Mouse (Mus musculus): ENCODE results near the gene Dapk3. TPM values are rescaled to one million over a fixed set of nuclear protein-coding genes. Genes with fewer than 3 reads are reported as not detected.
"Not testable (repeated sequence)": the region's sequence is repeated elsewhere in the genome, so short reads cannot be mapped to it uniquely, and the experiment has no call there.

The Dapk3 gene
- polyA plus RNA-seq, 1 experiment, result 58.0 TPM

GRCm38 (mm10) chr10:81162318-81162652 lies 20.5 kb upstream of the Dapk3 start:
- TF ChIP-seq POLR2A (IDR thresholded peaks at IDR 0.05; ENCODE audit: low read depth, low read length) (no peak), CTCF (IDR thresholded peaks at IDR 0.05; ENCODE audit: extremely low read depth, insufficient read depth, insufficient read length, insufficient replicate concordance) (no peak)
- peaks cover 16% of the 10 kb centered on the region for H3K36me3 ChIP-seq (ENCODE audit: control insufficient read depth, insufficient read depth, low read length)
- peaks cover 21% of the 10 kb centered on the region; the same call in 1 of the 2 replicates for H3K4me1 ChIP-seq (ENCODE audit: control insufficient read depth, insufficient read depth, insufficient read length)
- peak overlapping the region; percentile 43; the same call in 1 of the 2 replicates for H3K4me3 ChIP-seq (ENCODE audit: extremely low read depth, insufficient read depth, insufficient read length)
- H3K27ac ChIP-seq (ENCODE audit: insufficient read depth, low read length), result peak overlapping the region; percentile 93
- H3K27me3 ChIP-seq (ENCODE audit: control insufficient read depth, insufficient read depth, low read length), result no peaks in the 10 kb centered on the region
- peak in 1 of 2 experiments; percentile 54 for DNase-seq (ENCODE audit: low read depth in 1 of 2, low spot score in 2 of 2)
- WGBS, result 21% methylated on average over 2 of the region's 2 CpGs

- H3K27me3 ChIP-seq (ENCODE audit: control insufficient read depth, insufficient read depth, low read length), result no peaks in the 10 kb centered on the region
- H3K4me1 ChIP-seq (ENCODE audit: control insufficient read depth, insufficient read depth, insufficient read length), result peaks cover 21% of the 10 kb centered on the region; the same call in 1 of the 2 replicates
- WGBS, result 87% methylated on average over 8 of the region's 8 CpGs
- TF ChIP-seq CTCF (IDR thresholded peaks at IDR 0.05; ENCODE audit: extremely low read depth, insufficient read depth, insufficient read length, insufficient replicate concordance) (no peak), POLR2A (IDR thresholded peaks at IDR 0.05; ENCODE audit: low read depth, low read length) (no peak)
- peaks cover 7% of the 10 kb centered on the region for H3K36me3 ChIP-seq (ENCODE audit: control insufficient read depth, insufficient read depth, low read length)
- no peak overlapping the region for H3K27ac ChIP-seq (ENCODE audit: insufficient read depth, low read length)
- no peak overlapping the region for H3K4me3 ChIP-seq (ENCODE audit: extremely low read depth, insufficient read depth, insufficient read length)
- DNase-seq (ENCODE audit: low read depth in 1 of 2, low spot score in 2 of 2), result no peak
These were observed 17.7 kb upstream of the Dapk3 start for GRCm38 (mm10) chr10:81165118-81165517.

- H3K27me3 ChIP-seq (ENCODE audit: control insufficient read depth, insufficient read depth, low read length), result no peaks in the 10 kb centered on the region
These were observed 15.4 kb upstream of the Dapk3 start, which contains the start of gene Pias4 for GRCm38 (mm10) chr10:81167200-81168086. Pias4 (minus strand) TSS chr10:81167923.

GRCm38 (mm10) chr10:81168087-81168431 lies 14.7 kb upstream of the Dapk3 start:
- Histone ChIP-seq H3K27ac (ENCODE audit: insufficient read depth, low read length) (peak overlapping the region; percentile 97), H3K4me1 (ENCODE audit: control insufficient read depth, insufficient read depth, insufficient read length) (peaks cover 7% of the 10 kb centered on the region; the same call in 1 of the 2 replicates), H3K27me3 (ENCODE audit: control insufficient read depth, insufficient read depth, low read length) (no peaks in the 10 kb centered on the region), H3K4me3 (ENCODE audit: extremely low read depth, insufficient read depth, insufficient read length) (peak overlapping the region; percentile 67), H3K36me3 (ENCODE audit: control insufficient read depth, insufficient read depth, low read length) (peaks cover 5% of the 10 kb centered on the region)
- no peak for DNase-seq (ENCODE audit: low read depth in 1 of 2, low spot score in 2 of 2)
- TF ChIP-seq CTCF (IDR thresholded peaks at IDR 0.05; ENCODE audit: extremely low read depth, insufficient read depth, insufficient read length, insufficient replicate concordance), result no peak
- TF ChIP-seq POLR2A (IDR thresholded peaks at IDR 0.05; ENCODE audit: low read depth, low read length), result no peak
- 1% methylated on average over 5 of the region's 5 CpGs for WGBS

More at GRCm38 (mm10) chr10:81167200-81168086, 15.4 kb upstream of the Dapk3 start, which contains the start of gene Pias4:
- Histone ChIP-seq H3K4me1 (ENCODE audit: control insufficient read depth, insufficient read depth, insufficient read length) (peaks cover 10% of the 10 kb centered on the region; the same call in 1 of the 2 replicates), H3K4me3 (ENCODE audit: extremely low read depth, insufficient read depth, insufficient read length) (peak within 1 kb of the TSS; percentile 83), H3K27ac (ENCODE audit: insufficient read depth, low read length) (peak within 1 kb of the TSS; percentile 97), H3K36me3 (ENCODE audit: control insufficient read depth, insufficient read depth, low read length) (peaks cover 5% of the 10 kb centered on the region)
- under 1% methylated on average over 61 of the region's 64 CpGs for WGBS
- TF ChIP-seq POLR2A (IDR thresholded peaks at IDR 0.05; ENCODE audit: low read depth, low read length) (peak; percentile 72), CTCF (IDR thresholded peaks at IDR 0.05; ENCODE audit: extremely low read depth, insufficient read depth, insufficient read length, insufficient replicate concordance) (no peak)
- peak; percentile 99 to 100 for DNase-seq (ENCODE audit: low read depth in 1 of 2, low spot score in 2 of 2)

- Histone ChIP-seq H3K27me3 (ENCODE audit: control insufficient read depth, insufficient read depth, low read length) (no peaks in the 10 kb centered on the region), H3K36me3 (ENCODE audit: control insufficient read depth, insufficient read depth, low read length) (peaks cover 2% of the 10 kb centered on the region), H3K27ac (ENCODE audit: insufficient read depth, low read length) (peak overlapping the region; percentile 97), H3K4me1 (ENCODE audit: control insufficient read depth, insufficient read depth, insufficient read length) (peaks cover 10% of the 10 kb centered on the region; the same call in 1 of the 2 replicates), H3K4me3 (ENCODE audit: extremely low read depth, insufficient read depth, insufficient read length) (peak overlapping the region; percentile 67)
- under 1% methylated on average over 29 of the region's 29 CpGs for WGBS
- peak; percentile 77 to 91 for DNase-seq (ENCODE audit: low read depth in 1 of 2, low spot score in 2 of 2)
- TF ChIP-seq CTCF (IDR thresholded peaks at IDR 0.05; ENCODE audit: extremely low read depth, insufficient read depth, insufficient read length, insufficient replicate concordance) (no peak), POLR2A (IDR thresholded peaks at IDR 0.05; ENCODE audit: low read depth, low read length) (peak; percentile 4)
These were observed 14.1 kb upstream of the Dapk3 start for GRCm38 (mm10) chr10:81168521-81169244.

- not testable (repeated sequence) for H3K36me3 ChIP-seq (ENCODE audit: control insufficient read depth, insufficient read depth, low read length); H3K27me3 ChIP-seq (ENCODE audit: control insufficient read depth, insufficient read depth, low read length); H3K4me1 ChIP-seq (ENCODE audit: control insufficient read depth, insufficient read depth, insufficient read length)
- Histone ChIP-seq H3K4me3 (ENCODE audit: extremely low read depth, insufficient read depth, insufficient read length) (peak overlapping the region; percentile 35; the same call in 1 of the 2 replicates), H3K27ac (ENCODE audit: insufficient read depth, low read length) (peak overlapping the region; percentile 93)
- 2% methylated on average over 14 of the region's 14 CpGs for WGBS
- DNase-seq (ENCODE audit: low read depth in 1 of 2, low spot score in 2 of 2), result peak in 1 of 2 experiments; percentile 70
These were observed 13.3 kb upstream of the Dapk3 start for GRCm38 (mm10) chr10:81169411-81169900.
